Comparison of ENCODE assay signal across 14 mouse cellular contexts in genomic region chr14:74868188-74868901, GRCm38 (mm10).
DNase-seq lines count a peak whose midpoint lies in the region; ATAC-seq and TF ChIP-seq lines count a peak whose summit lies in the region.
"Had no signal": no experiment of that assay in that cellular context is flagged by ENCODE, and none has a peak within 500 bp of the region (broad histone marks: within the 10 kb centered on the region; RNA-seq: fewer than 3 reads in every experiment).

No protein-coding gene starts in this region.

- H3K4me2 ChIP-seq in hindbrain, embryonic 14.5 days (replicated peaks): no peak overlapping the region; the same call in 1 of the 2 replicates
- H3K4me2 ChIP-seq in myocyte (ENCODE audit: low read depth): peak overlapping the region; percentile 78
- H3K4me2 ChIP-seq in forebrain, embryonic 16.5 days (ENCODE audit: low read length): no peak overlapping the region

- intact Hi-C loops in left cerebral cortex, postnatal 14 days (cut with DNase I): no loop called here

- H3K27ac ChIP-seq in hindbrain, embryonic 10.5 days: 0 out of 2 replicates have a peak overlapping the region, but pooled peaks have one; percentile 79
- H3K27ac ChIP-seq in hindbrain, embryonic 14.5 days: no peak overlapping the region
- no peak overlapping the region for H3K27ac ChIP-seq in forebrain, embryonic 16.5 days (ENCODE audit: low read length)

- no peak overlapping the region for H3K4me3 ChIP-seq in hindbrain, embryonic 10.5 days
- no peak overlapping the region for H3K4me3 ChIP-seq in hindbrain, embryonic 14.5 days (replicated peaks; ENCODE audit: low read length)
- no peak overlapping the region for H3K4me3 ChIP-seq in myocyte
- H3K4me3 ChIP-seq in forebrain, embryonic 16.5 days (replicated peaks; ENCODE audit: low read length): no peak overlapping the region
- H3K4me3 ChIP-seq: limb, embryonic 15.5 days had no signal

- no peak for TF ChIP-seq POLR2A in myocyte (IDR thresholded peaks at IDR 0.05; ENCODE audit: insufficient read length, low read depth)

- no peaks in the 10 kb centered on the region for H3K9me3 ChIP-seq in hindbrain, embryonic 10.5 days
- no peaks in the 10 kb centered on the region for H3K9me3 ChIP-seq in hindbrain, embryonic 14.5 days (ENCODE audit: control insufficient read depth, low read length)
- no peaks in the 10 kb centered on the region for H3K9me3 ChIP-seq in forebrain, embryonic 16.5 days (ENCODE audit: control insufficient read depth, low read length)
- H3K9me3 ChIP-seq: hindbrain, embryonic 15.5 days; limb, embryonic 15.5 days; midbrain, embryonic 10.5 days had no signal

- H3ac ChIP-seq in myocyte (ENCODE audit: control insufficient read depth, insufficient read length): no peak overlapping the region

- ATAC-seq in frontal cortex, adult (ENCODE audit: low TSS enrichment): peak; percentile 33; the same call in 1 of the 2 replicates
- ATAC-seq in hindbrain, embryonic 14.5 days (ENCODE audit: low FRiP score): no peak
- ATAC-seq in forebrain, embryonic 16.5 days: no peak

- H3K27me3 ChIP-seq in hindbrain, embryonic 10.5 days (ENCODE audit: insufficient read depth, poor library complexity, severe bottlenecking): no peaks in the 10 kb centered on the region
- no peaks in the 10 kb centered on the region for H3K27me3 ChIP-seq in hindbrain, embryonic 14.5 days (ENCODE audit: control insufficient read depth, insufficient read depth, low read length)
- H3K27me3 ChIP-seq in myocyte (ENCODE audit: control insufficient read depth, insufficient read depth, insufficient read length): no peaks in the 10 kb centered on the region
- no peaks in the 10 kb centered on the region for H3K27me3 ChIP-seq in forebrain, embryonic 16.5 days (replicated peaks; ENCODE audit: control insufficient read depth, insufficient read depth, low read length)
- H3K27me3 ChIP-seq: hindbrain, embryonic 15.5 days; limb, embryonic 15.5 days had no signal

- no peak for DNase-seq in frontal cortex, postnatal 25 days (ENCODE audit: low spot score in 2 of 2)
- DNase-seq in hindbrain, embryonic 10.5 days (ENCODE audit: low spot score): no peak
- DNase-seq in hindbrain, embryonic 14.5 days (ENCODE audit: low spot score): no peak
- DNase-seq in liver: peak; percentile 16
- DNase-seq in left cerebral cortex, postnatal 14 days (ENCODE audit: low spot score in 2 of 2): no peak
- DNase-seq: cerebellum, adult 11 months; kidney, adult 18-20 months; right cerebral cortex, postnatal 25 days had no signal

- H3K79me2 ChIP-seq in myocyte (ENCODE audit: control insufficient read depth, insufficient read depth): peaks cover 44% of the 10 kb centered on the region

- H3K4me1 ChIP-seq in hindbrain, embryonic 10.5 days (replicated peaks): peaks cover 43% of the 10 kb centered on the region
- peaks cover 24% of the 10 kb centered on the region for H3K4me1 ChIP-seq in hindbrain, embryonic 14.5 days (replicated peaks; ENCODE audit: control insufficient read depth, insufficient read depth, low read length)
- H3K4me1 ChIP-seq in forebrain, embryonic 16.5 days (replicated peaks; ENCODE audit: control insufficient read depth, insufficient read depth, low read length): peaks cover 9% of the 10 kb centered on the region

- 83% methylated on average over 2 of the region's 2 CpGs for WGBS in hindbrain, embryonic 10.5 days
- 92% methylated on average over 2 of the region's 2 CpGs for WGBS in hindbrain, embryonic 14.5 days
- 90% methylated on average over 2 of the region's 2 CpGs for WGBS in forebrain, embryonic 16.5 days

- H3K9ac ChIP-seq in hindbrain, embryonic 14.5 days: no peak overlapping the region
- H3K9ac ChIP-seq in forebrain, embryonic 16.5 days (replicated peaks; ENCODE audit: low read depth, low read length): no peak overlapping the region
- H3K9ac ChIP-seq: hindbrain, embryonic 15.5 days; limb, embryonic 15.5 days had no signal

- no peaks in the 10 kb centered on the region for H3K36me3 ChIP-seq in hindbrain, embryonic 10.5 days
- H3K36me3 ChIP-seq in hindbrain, embryonic 14.5 days (replicated peaks; ENCODE audit: control insufficient read depth, insufficient read depth): no peaks in the 10 kb centered on the region
- H3K36me3 ChIP-seq in myocyte (ENCODE audit: control insufficient read depth, insufficient read depth): no peaks in the 10 kb centered on the region
- H3K36me3 ChIP-seq in forebrain, embryonic 16.5 days (ENCODE audit: control insufficient read depth, insufficient read depth): no peaks in the 10 kb centered on the region
- H3K36me3 ChIP-seq: hindbrain, embryonic 15.5 days; limb, embryonic 15.5 days; midbrain, embryonic 10.5 days had no signal

TF ChIP-seq in myocyte, 11 proteins besides CTCF, POLR2A, EP300 and RAD21:
- peak in 2 of 3 experiments; percentile 13 to 27 for TF ChIP-seq MYOD1 (IDR thresholded peaks at IDR 0.05; ENCODE audit: control insufficient read depth in 1 of 3, insufficient read length in 2 of 3, low read depth in 2 of 3)
- no peak for TF ChIP-seq SRF (IDR thresholded peaks at IDR 0.05; ENCODE audit: control insufficient read depth, insufficient read length, low read depth)
